Mouse (Mus musculus) right cerebral cortex, postnatal 4 days (tissue): ENCODE results near the gene Gm10061.
"Not testable (repeated sequence)": the region's sequence is repeated elsewhere in the genome, so short reads cannot be mapped to it uniquely, and the experiment has no call there.

ENCODE experiments used
- DNase-seq: peaks from one replicate; pipeline ENCODE4 v3.0.0-alpha.2; 2022

Gene Gm10061

GRCm38 (mm10) chr16:89150786-89151185 is at the start of gene Gm10061:
Gm10061 (plus strand) TSS chr16:89151086.
- DNase-seq, result no peak

- DNase-seq, result no peak
These were observed 10.3 kb upstream of the Gm10061 start, which contains the start of gene Gm6358 for GRCm38 (mm10) chr16:89140551-89140950. Gm6358 (plus strand) TSS chr16:89140851.

GRCm38 (mm10) chr16:89157652-89158051 is 6.8 kb downstream of the Gm10061 start, which contains the start of gene Gm9789:
Gm9789 (plus strand) TSS chr16:89157952.
- no peak for DNase-seq

- not testable (repeated sequence) for DNase-seq
These were observed 18.3 kb downstream of the Gm10061 start, which contains the start of gene Gm7735 for GRCm38 (mm10) chr16:89169190-89169589. Gm7735 (plus strand) TSS chr16:89169490.

- no peak for DNase-seq
These were observed 23.5 kb downstream of the Gm10061 start, which contains the start of gene 1110057P08Rik for GRCm38 (mm10) chr16:89174435-89174834. 1110057P08Rik (plus strand) TSS chr16:89174735.

GRCm38 (mm10) chr16:89188621-89189020 is 37.7 kb downstream of the Gm10061 start:
- DNase-seq, result no peak
